Mouse (Mus musculus): ENCODE data around the gene Prok2. TPM values are rescaled to one million over a fixed set of nuclear protein-coding genes. Genes with fewer than 3 reads are reported as not detected.

The Prok2 gene
- 0.03 TPM in 1 of 2 replicates, not detected in the other for polyA plus RNA-seq (2012; rRNA removed)
- not detected in 2 replicates for polyA plus RNA-seq (2014; fragmentation: Nextera tagmentation; extraction: Ambion mirVana)

DNA sequence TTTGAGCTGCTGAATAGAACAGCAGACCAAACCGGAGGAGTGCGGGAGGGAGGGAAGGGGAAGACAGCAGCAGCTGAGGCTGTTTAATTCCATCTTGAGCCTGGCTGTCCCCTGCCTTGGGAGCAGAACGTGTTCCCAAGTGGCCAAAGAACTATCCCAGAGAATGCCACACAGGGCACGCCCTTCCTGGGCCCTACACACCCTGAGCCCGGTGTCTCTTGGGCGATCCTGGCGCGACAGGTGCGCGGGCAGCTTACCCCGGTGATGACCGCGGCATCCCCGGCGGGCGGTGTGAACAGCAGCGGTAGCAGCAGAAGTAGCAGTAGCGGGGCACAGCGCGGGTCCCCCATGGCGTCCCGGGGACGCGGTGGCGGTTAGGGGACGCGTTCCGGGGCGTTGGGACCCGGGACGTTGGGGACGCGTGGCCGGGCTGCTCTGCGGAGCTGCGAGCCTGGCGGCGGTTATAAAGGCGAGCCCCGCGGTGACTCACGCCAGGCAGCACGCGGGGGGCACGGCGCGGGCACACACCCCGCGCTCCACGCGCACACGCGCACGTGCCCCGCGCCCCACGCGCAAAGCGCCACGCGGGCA is at the start of gene Prok2:
Gene Prok2 (minus strand): TSS at position 422 of the 591 bp plus-strand sequence.
- peak within 1 kb of the TSS; percentile 42 for H3K4me2 ChIP-seq (ENCODE audit: low read depth)
- no peaks in the 10 kb centered on the region for H3K4me1 ChIP-seq (replicated peaks; ENCODE audit: control insufficient read depth in 2 of 2, insufficient read depth in 2 of 2, low read length in 1 of 2)
- H3K9ac ChIP-seq (replicated peaks), result no peak within 1 kb of the TSS
- no peak for ATAC-seq (ENCODE audit: insufficient read depth)
- peak within 1 kb of the TSS in 1 of 2 experiments; percentile 25; a peak in 1 of 4 replicates for H3K4me3 ChIP-seq (ENCODE audit: insufficient read depth in 1 of 2, low read depth in 2 of 2, low read length in 2 of 2)
- DNase-seq (ENCODE audit: low read depth in 3 of 3, low spot score in 3 of 3), result no peak
- 2% methylated on average over 57 of the region's 61 CpGs for WGBS (ENCODE audit: insufficient replicate concordance)
- H3K27ac ChIP-seq, result no peak within 1 kb of the TSS
- no peaks in the 10 kb centered on the region for H3K9me3 ChIP-seq (ENCODE audit: control insufficient read depth, low read length)
- H3K27me3 ChIP-seq (ENCODE audit: control insufficient read depth, insufficient read depth, low read length), result peaks cover 31% of the 10 kb centered on the region
- TF ChIP-seq EP300 (IDR thresholded peaks at IDR 0.05; ENCODE audit: low read depth), result no peak
- no peak for TF ChIP-seq CTCF (IDR thresholded peaks at IDR 0.05; ENCODE audit: low read depth)
- no peaks in the 10 kb centered on the region for H3K36me3 ChIP-seq (replicated peaks; ENCODE audit: control insufficient read depth, insufficient read depth, low read depth)

DNA sequence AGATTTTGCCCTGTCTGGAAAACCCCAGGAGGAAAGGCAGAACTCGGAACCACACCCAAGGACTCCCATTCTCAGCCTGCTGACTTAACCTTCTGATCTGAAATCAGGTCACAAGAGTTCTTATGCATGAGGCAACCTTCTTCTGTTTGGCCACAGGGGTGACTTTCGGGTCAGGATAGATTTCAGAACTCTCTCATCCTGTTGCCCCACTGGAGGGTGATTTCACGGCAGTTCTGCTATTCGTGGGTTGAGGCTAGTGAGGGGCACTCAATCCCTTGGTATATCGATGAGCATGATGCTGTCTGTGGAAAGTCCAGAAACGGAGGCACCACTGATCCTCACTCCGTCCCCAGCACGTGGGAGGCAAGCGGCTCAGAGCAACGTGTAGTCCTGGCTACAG is 48.5 kb upstream of the Prok2 start:
- WGBS (ENCODE audit: insufficient replicate concordance), result 61% methylated on average over 10 of the region's 10 CpGs
- no peak for TF ChIP-seq EP300 (IDR thresholded peaks at IDR 0.05; ENCODE audit: low read depth)
- no peak for TF ChIP-seq CTCF (IDR thresholded peaks at IDR 0.05; ENCODE audit: low read depth)

DNA sequence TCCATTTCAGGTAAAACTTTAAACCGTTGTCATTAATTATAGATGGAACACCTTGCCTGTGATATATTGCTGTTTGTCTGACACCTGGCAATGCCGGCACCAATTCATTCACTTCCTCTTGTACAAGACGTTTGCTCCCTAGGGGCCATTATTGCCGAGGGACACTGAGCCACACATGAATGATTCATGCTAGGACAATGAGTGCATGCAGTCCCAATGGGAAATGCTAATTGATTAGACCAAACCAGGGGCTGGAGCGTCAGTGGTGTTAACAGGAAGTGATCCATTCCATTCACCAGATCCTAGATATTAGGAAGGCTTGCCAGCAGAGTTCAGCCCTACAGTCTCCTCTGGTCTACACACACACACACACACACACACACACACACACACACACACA is 42.3 kb upstream of the Prok2 start:
- Histone ChIP-seq H3K36me3 (replicated peaks; ENCODE audit: control insufficient read depth, insufficient read depth, low read depth) (no peaks in the 10 kb centered on the region), H3K27me3 (ENCODE audit: control insufficient read depth, insufficient read depth, low read length) (no peaks in the 10 kb centered on the region), H3K4me1 (replicated peaks; ENCODE audit: control insufficient read depth in 2 of 2, insufficient read depth in 2 of 2, low read length in 1 of 2) (no peaks in the 10 kb centered on the region), H3K4me3 (ENCODE audit: insufficient read depth in 1 of 2, low read depth in 2 of 2, low read length in 2 of 2) (no peak overlapping the region), H3K9me3 (ENCODE audit: control insufficient read depth, low read length) (no peaks in the 10 kb centered on the region), H3K9ac (replicated peaks) (no peak overlapping the region), H3K27ac (no peak overlapping the region), H3K4me2 (ENCODE audit: low read depth) (no peak overlapping the region)
- ATAC-seq (ENCODE audit: insufficient read depth), result no peak
- no peak for DNase-seq (ENCODE audit: low read depth in 3 of 3, low spot score in 3 of 3)
- TF ChIP-seq CTCF (IDR thresholded peaks at IDR 0.05; ENCODE audit: low read depth) (no peak), EP300 (IDR thresholded peaks at IDR 0.05; ENCODE audit: low read depth) (no peak)
- WGBS (ENCODE audit: insufficient replicate concordance), result 34% methylated on average over 5 of the region's 5 CpGs

More for the DNA sequence above, 48.5 kb upstream of the Prok2 start:
- H3K9ac ChIP-seq (replicated peaks), result no peak overlapping the region
- H3K4me3 ChIP-seq (ENCODE audit: insufficient read depth in 1 of 2, low read depth in 2 of 2, low read length in 2 of 2), result no peak overlapping the region
- no peak overlapping the region for H3K4me2 ChIP-seq (ENCODE audit: low read depth)
- DNase-seq (ENCODE audit: low read depth in 3 of 3, low spot score in 3 of 3), result no peak
- H3K4me1 ChIP-seq (replicated peaks; ENCODE audit: control insufficient read depth in 2 of 2, insufficient read depth in 2 of 2, low read length in 1 of 2), result no peaks in the 10 kb centered on the region
- H3K27ac ChIP-seq, result no peak overlapping the region
- no peak for ATAC-seq (ENCODE audit: insufficient read depth)
- H3K27me3 ChIP-seq (ENCODE audit: control insufficient read depth, insufficient read depth, low read length), result no peaks in the 10 kb centered on the region
- H3K9me3 ChIP-seq (ENCODE audit: control insufficient read depth, low read length), result no peaks in the 10 kb centered on the region
- no peaks in the 10 kb centered on the region for H3K36me3 ChIP-seq (replicated peaks; ENCODE audit: control insufficient read depth, insufficient read depth, low read depth)

GRCm38 (mm10) chr6:99764916-99765315 is 38.7 kb upstream of the Prok2 start:
- no peaks in the 10 kb centered on the region for H3K36me3 ChIP-seq (replicated peaks; ENCODE audit: control insufficient read depth, insufficient read depth, low read depth)
- H3K4me1 ChIP-seq (replicated peaks; ENCODE audit: control insufficient read depth in 2 of 2, insufficient read depth in 2 of 2, low read length in 1 of 2), result no peaks in the 10 kb centered on the region
- no peaks in the 10 kb centered on the region for H3K27me3 ChIP-seq (ENCODE audit: control insufficient read depth, insufficient read depth, low read length)
- TF ChIP-seq CTCF (IDR thresholded peaks at IDR 0.05; ENCODE audit: low read depth) (no peak), EP300 (IDR thresholded peaks at IDR 0.05; ENCODE audit: low read depth) (no peak)
- ATAC-seq (ENCODE audit: insufficient read depth) (no peak), DNase-seq (ENCODE audit: low read depth in 3 of 3, low spot score in 3 of 3) (no peak)
- no peak overlapping the region for H3K27ac ChIP-seq
- H3K4me2 ChIP-seq (ENCODE audit: low read depth), result no peak overlapping the region
- no peak overlapping the region for H3K4me3 ChIP-seq (ENCODE audit: insufficient read depth in 1 of 2, low read depth in 2 of 2, low read length in 2 of 2)
- no peak overlapping the region for H3K9ac ChIP-seq (replicated peaks)
- H3K9me3 ChIP-seq (ENCODE audit: control insufficient read depth, low read length), result no peaks in the 10 kb centered on the region
- 62% methylated on average over 3 of the region's 3 CpGs for WGBS (ENCODE audit: insufficient replicate concordance)

DNA sequence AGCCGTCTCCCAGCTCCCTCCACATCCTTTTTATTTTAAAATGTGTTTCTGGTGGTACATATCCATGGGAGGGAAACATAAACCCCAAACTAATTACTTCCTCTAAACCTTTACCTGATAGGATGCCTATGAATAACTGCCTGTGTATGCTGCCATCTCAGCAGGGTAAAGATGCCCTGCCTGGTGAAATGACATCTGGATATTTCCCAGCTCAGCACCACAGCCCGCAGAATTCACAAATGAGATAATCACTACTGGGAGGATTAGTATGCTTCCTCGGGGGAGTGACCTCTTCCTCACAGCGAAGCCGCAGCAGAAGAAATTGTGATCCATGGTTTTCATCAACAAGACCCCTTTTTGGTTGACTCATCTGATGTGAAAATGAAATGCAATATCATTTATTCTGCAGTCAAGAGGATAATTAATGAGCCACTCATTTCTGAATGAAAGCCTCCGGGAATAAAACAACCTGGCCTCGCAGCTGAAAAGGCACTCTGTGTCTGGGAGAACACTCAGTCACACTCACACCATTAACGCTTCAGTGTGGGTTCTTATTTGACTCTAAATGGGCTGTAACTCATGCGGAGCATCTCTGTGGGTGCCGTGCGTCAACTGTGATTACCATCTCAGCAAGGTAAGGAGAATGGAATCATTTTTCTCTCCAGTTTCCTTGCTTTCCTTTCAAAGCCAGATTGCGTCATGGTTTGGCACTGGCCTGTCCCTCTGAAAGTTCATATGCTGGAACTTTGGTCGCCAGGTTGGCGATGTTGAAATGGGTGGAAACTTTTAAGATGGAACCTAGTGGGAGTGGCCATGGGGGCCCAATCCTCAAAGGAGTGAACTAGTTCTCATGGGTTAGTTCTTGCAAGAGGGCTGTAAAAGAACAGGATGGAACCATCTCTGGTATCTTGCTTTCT is 36.1 kb upstream of the Prok2 start:
- Histone ChIP-seq H3K9me3 (ENCODE audit: control insufficient read depth, low read length) (no peaks in the 10 kb centered on the region), H3K27me3 (ENCODE audit: control insufficient read depth, insufficient read depth, low read length) (no peaks in the 10 kb centered on the region), H3K4me3 (ENCODE audit: insufficient read depth in 1 of 2, low read depth in 2 of 2, low read length in 2 of 2) (no peak overlapping the region), H3K4me1 (replicated peaks; ENCODE audit: control insufficient read depth in 2 of 2, insufficient read depth in 2 of 2, low read length in 1 of 2) (no peaks in the 10 kb centered on the region), H3K27ac (no peak overlapping the region), H3K9ac (replicated peaks) (no peak overlapping the region), H3K4me2 (ENCODE audit: low read depth) (no peak overlapping the region), H3K36me3 (replicated peaks; ENCODE audit: control insufficient read depth, insufficient read depth, low read depth) (no peaks in the 10 kb centered on the region)
- no peak for DNase-seq (ENCODE audit: low read depth in 3 of 3, low spot score in 3 of 3)
- ATAC-seq (ENCODE audit: insufficient read depth), result no peak
- no peak for TF ChIP-seq EP300 (IDR thresholded peaks at IDR 0.05; ENCODE audit: low read depth)
- TF ChIP-seq CTCF (IDR thresholded peaks at IDR 0.05; ENCODE audit: low read depth), result no peak
- 63% methylated on average over 14 of the region's 14 CpGs for WGBS (ENCODE audit: insufficient replicate concordance)

Data from liver, embryonic 14.5 days (tissue).